Mouse (Mus musculus) CH12.LX (cell line): Measurements from ENCODE around the gene Slc16a13. TPM values are rescaled to one million over a fixed set of nuclear protein-coding genes. Genes with fewer than 3 reads are reported as not detected.
A peak's percentile ranks its signal among the peaks of the same experiment; 100 is the strongest.

Source experiments
- DNase-seq: peaks from one replicate; pipeline ENCODE4 v3.0.0-alpha.2; 2013; ENCODE audit errors: extremely low read depth
- H3K27ac ChIP-seq: 2 replicates; pipeline ENCODE4 v1.5.1; 2012; ENCODE audit warnings: low read depth, mild to moderate bottlenecking, control low read depth, moderate library complexity; ENCODE audit not compliant: insufficient read depth
- H3K27me3 ChIP-seq: replicated peaks from 2 replicates; pipeline ENCODE3; 2012; ENCODE audit warnings: inconsistent platforms
- H3K36me3 ChIP-seq, 2 experiments: replicated peaks in 1 of 2; 2 replicates each; pipeline versions ENCODE3 to v1.6.1; 2012; ENCODE audit warnings: inconsistent platforms in 1 of 2, low read length in 1 of 2, mild to moderate bottlenecking in 1 of 2, mixed read lengths in 1 of 2, moderate library complexity in 1 of 2; ENCODE audit not compliant: control insufficient read depth in 1 of 2, insufficient read depth in 1 of 2
- H3K4me1 ChIP-seq, 2 experiments: 2 replicates each; pipeline ENCODE4 v1.6.1; 2012; ENCODE audit warnings: inconsistent platforms in 1 of 2, moderate library complexity in 1 of 2; ENCODE audit not compliant: insufficient read depth in 2 of 2, control insufficient read depth in 1 of 2
- H3K4me2 ChIP-seq: 2 replicates; pipeline ENCODE4 v1.6.1; 2012; ENCODE audit warnings: low read depth, mild to moderate bottlenecking, control low read depth; ENCODE audit not compliant: poor library complexity, insufficient read depth, severe bottlenecking
- H3K4me3 ChIP-seq, 3 experiments: fragments of 150-350 bp in 1 of 3; sonication (generic) in 1 of 3; replicated peaks in 1 of 3; 2 replicates each; pipeline versions ENCODE3 to v1.5.1; 2011 to 2012; ENCODE audit warnings: low read depth in 2 of 3, low read length in 2 of 3, mild to moderate bottlenecking in 2 of 3, moderate library complexity in 2 of 3, control low read depth in 1 of 3, improper control_type of control experiment in 1 of 3, inconsistent platforms in 1 of 3, mixed read lengths in 1 of 3; ENCODE audit not compliant: poor library complexity in 1 of 3
- H3K79me2 ChIP-seq: replicated peaks from 2 replicates; pipeline ENCODE4 v1.6.1; 2012; ENCODE audit warnings: mild to moderate bottlenecking, moderate library complexity; ENCODE audit not compliant: control insufficient read depth, poor library complexity, insufficient read depth, severe bottlenecking; ENCODE audit errors: extremely low read depth
- H3K9ac ChIP-seq: 2 replicates; pipeline ENCODE4 v1.6.1; 2012; ENCODE audit warnings: low read depth, mild to moderate bottlenecking, control low read depth, moderate library complexity; ENCODE audit not compliant: insufficient read depth
- H3K9me3 ChIP-seq: replicated peaks from 2 replicates; pipeline ENCODE3; 2012; ENCODE audit warnings: low read length, inconsistent platforms, mixed read lengths
- BHLHE40 ChIP-seq: IDR thresholded peaks from 2 replicates; pipeline ENCODE4 v1.6.1; 2011; ENCODE audit warnings: mild to moderate bottlenecking, low read depth, low read length, improper control_type of control experiment
- CHD1 ChIP-seq: IDR thresholded peaks from 2 replicates; pipeline ENCODE4 v1.6.1; 2012; ENCODE audit warnings: low read depth, low read length, improper control_type of control experiment, inconsistent platforms
- CHD2 ChIP-seq: IDR thresholded peaks from 2 replicates; pipeline ENCODE4 v1.6.1; 2011; ENCODE audit warnings: low read length, improper control_type of control experiment
- CTCF ChIP-seq, 2 experiments: IDR thresholded peaks in 1 of 2; conservative IDR thresholded peaks in 1 of 2; 2 replicates each; pipeline ENCODE4 v1.5.1; 2011 to 2012; ENCODE audit warnings: low read depth in 2 of 2, low read length in 2 of 2, improper control_type of control experiment in 1 of 2, inconsistent platforms in 1 of 2, mild to moderate bottlenecking in 1 of 2, moderate library complexity in 1 of 2
- E2F4 ChIP-seq: IDR thresholded peaks from 2 replicates; pipeline ENCODE4 v1.6.1; 2011; ENCODE audit warnings: low read depth, low read length, improper control_type of control experiment; ENCODE audit not compliant: insufficient replicate concordance
- ELF1 ChIP-seq: IDR thresholded peaks from 2 replicates; pipeline ENCODE4 v1.6.1; 2014; ENCODE audit warnings: low read depth, mild to moderate bottlenecking, inconsistent platforms, low read length, improper control_type of control experiment
- ETS1 ChIP-seq: conservative IDR thresholded peaks from 2 replicates; pipeline ENCODE4 v1.6.1; 2012; ENCODE audit warnings: low read depth, mild to moderate bottlenecking, inconsistent platforms, low read length, improper control_type of control experiment, moderate library complexity
- GABPA ChIP-seq: IDR thresholded peaks from 2 replicates; pipeline ENCODE4 v1.6.1; 2012; ENCODE audit warnings: low read depth, low read length, improper control_type of control experiment, inconsistent platforms; ENCODE audit not compliant: insufficient replicate concordance
- IRF4 ChIP-seq: IDR thresholded peaks from 2 replicates; pipeline ENCODE4 v1.6.1; 2014; ENCODE audit warnings: low read depth, mild to moderate bottlenecking, inconsistent platforms, low read length, improper control_type of control experiment
- JUN ChIP-seq: IDR thresholded peaks from 2 replicates; pipeline ENCODE4 v1.6.1; 2011; ENCODE audit warnings: low read depth, mild to moderate bottlenecking, low read length, improper control_type of control experiment, moderate library complexity; ENCODE audit not compliant: insufficient read depth
- JUND ChIP-seq: conservative IDR thresholded peaks from 2 replicates; pipeline ENCODE4 v1.6.1; 2011; ENCODE audit warnings: low read depth, low read length, improper control_type of control experiment
- KAT2A ChIP-seq: IDR thresholded peaks from 2 replicates; pipeline ENCODE4 v1.6.1; 2012; ENCODE audit warnings: low read length, improper control_type of control experiment, inconsistent platforms; ENCODE audit not compliant: insufficient replicate concordance
- MAFK ChIP-seq: IDR thresholded peaks from 2 replicates; pipeline ENCODE4 v1.6.1; 2011; ENCODE audit warnings: low read length, improper control_type of control experiment; ENCODE audit not compliant: insufficient replicate concordance
- MAX ChIP-seq: IDR thresholded peaks from 2 replicates; pipeline ENCODE4 v1.6.1; 2011; ENCODE audit warnings: low read length, improper control_type of control experiment
- MAZ ChIP-seq: IDR thresholded peaks from 2 replicates; pipeline ENCODE4 v1.6.1; 2012; ENCODE audit warnings: low read depth, mild to moderate bottlenecking, inconsistent platforms, low read length, improper control_type of control experiment, moderate library complexity
- MEF2A ChIP-seq: IDR thresholded peaks from 2 replicates; pipeline ENCODE4 v1.6.1; 2014; ENCODE audit warnings: low read depth, mild to moderate bottlenecking, inconsistent platforms, low read length, improper control_type of control experiment, borderline replicate concordance
- MXI1 ChIP-seq: IDR thresholded peaks from 2 replicates; pipeline ENCODE4 v1.6.1; 2011; ENCODE audit warnings: mild to moderate bottlenecking, low read depth, low read length, improper control_type of control experiment
- MYC ChIP-seq: IDR thresholded peaks from 2 replicates; pipeline ENCODE4 v1.6.1; 2011; ENCODE audit warnings: low read depth, mild to moderate bottlenecking, improper control_type of control experiment, low read length
- PAX5 ChIP-seq: IDR thresholded peaks from 2 replicates; pipeline ENCODE4 v1.6.1; 2012; ENCODE audit warnings: low read length, inconsistent platforms, mixed read lengths
- POLR2AphosphoS2 ChIP-seq: IDR thresholded peaks from 2 replicates; pipeline ENCODE4 v1.6.1; 2011; ENCODE audit warnings: low read depth, low read length, improper control_type of control experiment
- RAD21 ChIP-seq: IDR thresholded peaks from 2 replicates; pipeline ENCODE4 v1.6.1; 2011; ENCODE audit warnings: low read depth, mild to moderate bottlenecking, low read length, improper control_type of control experiment, moderate library complexity
- RCOR1 ChIP-seq: conservative IDR thresholded peaks from 2 replicates; pipeline ENCODE4 v1.6.1; 2012; ENCODE audit warnings: low read depth, mild to moderate bottlenecking, inconsistent platforms, low read length, improper control_type of control experiment
- SIN3A ChIP-seq: IDR thresholded peaks from 2 replicates; pipeline ENCODE4 v1.6.1; 2012; ENCODE audit warnings: low read length, improper control_type of control experiment, inconsistent platforms
- SMC3 ChIP-seq: IDR thresholded peaks from 2 replicates; pipeline ENCODE4 v1.6.1; 2011; ENCODE audit warnings: low read depth, low read length, improper control_type of control experiment
- TBP ChIP-seq: conservative IDR thresholded peaks from 2 replicates; pipeline ENCODE4 v1.6.1; 2011; ENCODE audit warnings: low read depth, low read length, improper control_type of control experiment
- UBTF ChIP-seq: IDR thresholded peaks from 2 replicates; pipeline ENCODE4 v1.6.1; 2012; ENCODE audit warnings: low read depth, mild to moderate bottlenecking, inconsistent platforms, low read length, improper control_type of control experiment, moderate library complexity
- USF1 ChIP-seq: IDR thresholded peaks from 2 replicates; pipeline ENCODE4 v1.6.1; 2014; ENCODE audit warnings: low read depth, mild to moderate bottlenecking, inconsistent platforms, low read length, improper control_type of control experiment
- USF2 ChIP-seq: conservative IDR thresholded peaks from 2 replicates; pipeline ENCODE4 v1.6.1; 2011; ENCODE audit warnings: low read depth, low read length, improper control_type of control experiment
- ZC3H11A ChIP-seq: IDR thresholded peaks from 2 replicates; pipeline ENCODE4 v1.6.1; 2012; ENCODE audit warnings: low read depth, mild to moderate bottlenecking, inconsistent platforms, low read length, improper control_type of control experiment
- ZKSCAN1 ChIP-seq: IDR thresholded peaks from 2 replicates; pipeline ENCODE4 v1.6.1; 2012; ENCODE audit warnings: low read depth, inconsistent platforms, low read length, improper control_type of control experiment, borderline replicate concordance
- ZMIZ1 ChIP-seq: IDR thresholded peaks from 2 replicates; pipeline ENCODE4 v1.6.1; 2012; ENCODE audit warnings: low read depth, mild to moderate bottlenecking, inconsistent platforms, low read length, improper control_type of control experiment
- ZNF384 ChIP-seq: IDR thresholded peaks from 2 replicates; pipeline ENCODE4 v1.6.1; 2012; ENCODE audit warnings: low read depth, low read length, improper control_type of control experiment, inconsistent platforms
- dilution Hi-C: fragments of 300-500 bp; cut with MboI; formaldehyde crosslinking; loops from 2 replicates; pipeline ENCODE4 v1.14.3; 2020; ENCODE audit warnings: low sequenced_read_pairs; ENCODE audit not compliant: extremely low pct_unique_long_range_greater_than_20kb, extremely low pct_ligation_motif_present
- in situ Hi-C: fragments of 300-500 bp; cut with MboI; formaldehyde crosslinking; loops from 3 replicates; pipeline ENCODE4 v1.14.3; 2019; ENCODE audit warnings: low sequenced_read_pairs, low pct_ligation_motif_present, low pct_unique_long_range_greater_than_20kb, mixed read lengths
- polyA plus RNA-seq: library from polyadenylated mRNA; unstranded; fragments of >175 nt; gene quantifications from 2 replicates; pipeline ENCODE4 v1.2.1, GENCODE M21; 2012; ENCODE audit warnings: low read depth; ENCODE audit not compliant: insufficient read length
- total RNA-seq, 2 experiments: library from RNA; depleted of rRNA; stranded (reverse); fragments of 300-350 nt in 1 of 2; fragments of >200 nt in 1 of 2; gene quantifications; 2 replicates each; pipeline ENCODE4 v1.2.3; 2012 to 2014

Slc16a13 gene
- total and polyA plus RNA-seq, 3 experiments, result 8.4 to 19.0 (median 12.0) TPM

- in situ Hi-C loops, result no loop called here
Observed at GRCm38 (mm10) chr11:70172298-70172697, 48.6 kb downstream of the Slc16a13 start.

GRCm38 (mm10) chr11:70171847-70172246 is 49.0 kb downstream of the Slc16a13 start:
- Histone ChIP-seq H3K9ac (no peak overlapping the region), H3K79me2 (no peaks in the 10 kb centered on the region), H3K4me3 (no peak overlapping the region), H3K4me2 (no peak overlapping the region), H3K9me3 (peaks cover 15% of the 10 kb centered on the region), H3K36me3 (no peaks in the 10 kb centered on the region), H3K27me3 (peaks cover 27% of the 10 kb centered on the region), H3K4me1 (0 out of 4 replicates have a peak, but pooled peaks cover 2 to 5% of the 10 kb centered on the region in 2 experiments), H3K27ac (no peak overlapping the region)
- in situ Hi-C loops (no loop called here), dilution Hi-C loops (no loop called here)
- DNase-seq, result peak; percentile 69
- no peak for TF ChIP-seq USF2
- TF ChIP-seq KAT2A, result no peak
- no peak for TF ChIP-seq PAX5
- no peak for TF ChIP-seq ZMIZ1
- TF ChIP-seq MAZ, result no peak
- no peak for TF ChIP-seq UBTF
- no peak for TF ChIP-seq ZNF384
- no peak for TF ChIP-seq MAX
- no peak for TF ChIP-seq TBP
- no peak for TF ChIP-seq GABPA
- TF ChIP-seq MXI1, result no peak
- TF ChIP-seq JUN, result no peak
- 0 out of 2 replicates have a peak, but pooled peaks have one; percentile 12 for TF ChIP-seq JUND
- no peak for TF ChIP-seq MAFK
- no peak for TF ChIP-seq POLR2AphosphoS2
- TF ChIP-seq SIN3A, result no peak
- no peak for TF ChIP-seq IRF4
- TF ChIP-seq RCOR1, result no peak
- no peak for TF ChIP-seq ZC3H11A
- no peak for TF ChIP-seq MEF2A
- no peak for TF ChIP-seq E2F4
- TF ChIP-seq ZKSCAN1, result no peak
- TF ChIP-seq ETS1, result no peak
- TF ChIP-seq SMC3, result peak; percentile 72
- TF ChIP-seq BHLHE40, result no peak
- 0 out of 2 replicates have a peak, but pooled peaks have one; percentile 45 for TF ChIP-seq MYC
- no peak for TF ChIP-seq ELF1
- TF ChIP-seq CHD1, result no peak
- no peak for TF ChIP-seq CHD2
- no peak for TF ChIP-seq USF1
- peak; percentile 65 for TF ChIP-seq RAD21

More at GRCm38 (mm10) chr11:70172298-70172697, 48.6 kb downstream of the Slc16a13 start:
- H3K27ac ChIP-seq, result no peak overlapping the region
- H3K4me2 ChIP-seq, result no peak overlapping the region
- H3K4me1 ChIP-seq, result 0 out of 4 replicates have a peak, but pooled peaks cover 2 to 5% of the 10 kb centered on the region in 2 experiments
- dilution Hi-C loops, result no loop called here
- no peaks in the 10 kb centered on the region for H3K36me3 ChIP-seq
- H3K9me3 ChIP-seq, result peaks cover 18% of the 10 kb centered on the region
- no peak for DNase-seq
- no peak overlapping the region for H3K9ac ChIP-seq
- H3K4me3 ChIP-seq, result no peak overlapping the region
- TF ChIP-seq POLR2AphosphoS2 (no peak), USF2 (no peak), CTCF (conservative IDR thresholded peaks at IDR 0.05 in 1 of 2, IDR thresholded peaks at IDR 0.05 in 1 of 2; ENCODE audit: low read depth in 2 of 2, low read length in 2 of 2) (peak in 1 of 2 experiments; percentile 36; a peak in 2 of 4 replicates), MAFK (no peak), SIN3A (no peak), JUN (no peak)
- peaks cover 27% of the 10 kb centered on the region for H3K27me3 ChIP-seq
- no peaks in the 10 kb centered on the region for H3K79me2 ChIP-seq
